Mouse (Mus musculus) activated CD4-positive, CD25-positive, alpha-beta regulatory T cell (primary cell): ENCODE data around the gene Olfr1383. TPM values are rescaled to one million over a fixed set of nuclear protein-coding genes. Genes with fewer than 3 reads are reported as not detected.

Experiments used
- polyA plus RNA-seq, 2 experiments: library from polyadenylated mRNA; unstranded; fragments of 100-300 nt; shearing (Covaris generic); gene quantifications; one replicate each; pipeline ENCODE4 v1.2.1; 2017

The Olfr1383 gene
- polyA plus RNA-seq = not detected

GRCm38 (mm10) chr11:49519348-49519747 is at the start of gene Olfr1383:
TSS of gene Olfr1383 (plus strand) at chr11:49519648.

GRCm38 (mm10) chr11:49488770-49489169 is 30.7 kb upstream of the Olfr1383 start, which contains the start of gene Olfr1385:
TSS of gene Olfr1385 (plus strand) at chr11:49489070.

GRCm38 (mm10) chr11:49527947-49528346 is 8.5 kb downstream of the Olfr1383 start, which contains the start of gene Olfr1382:
TSS of gene Olfr1382 (plus strand) at chr11:49528247.

GRCm38 (mm10) chr11:49543149-49543548 is 23.7 kb downstream of the Olfr1383 start, which contains the start of gene Olfr1381:
TSS of gene Olfr1381 (plus strand) at chr11:49543449.

GRCm38 (mm10) chr11:49556578-49556977 is 37.1 kb downstream of the Olfr1383 start, which contains the start of gene Olfr1380:
TSS of gene Olfr1380 (plus strand) at chr11:49556878.

Other genes starting within 250 kb of the Olfr1383 start
- gene Olfr1393, start 241.3 kb upstream of the Olfr1383 start, polyA plus RNA-seq = not detected
- under 1 TPM in 1 of 2 experiments, not detected in 1; 0.05 TPM for gene Olfr1392, start 234.4 kb upstream of the Olfr1383 start, polyA plus RNA-seq
- gene Olfr10, start 214.9 kb upstream of the Olfr1383 start, polyA plus RNA-seq = not detected
- not detected for gene Olfr1391, start 196.9 kb upstream of the Olfr1383 start, polyA plus RNA-seq
- not detected for gene Olfr1390, start 184.5 kb upstream of the Olfr1383 start, polyA plus RNA-seq
- gene Olfr1389, start 96.6 kb upstream of the Olfr1383 start, polyA plus RNA-seq = not detected
- gene Olfr1388, start 83.0 kb upstream of the Olfr1383 start, polyA plus RNA-seq = under 1 TPM in 1 of 2 experiments, not detected in 1; 0.06 TPM
- not detected for gene Olfr1387, start 64.3 kb upstream of the Olfr1383 start, polyA plus RNA-seq
- not detected for gene Olfr1386, start 54.6 kb upstream of the Olfr1383 start, polyA plus RNA-seq
- under 1 TPM; 0.04 to 0.22 TPM for gene Olfr1385, start 30.6 kb upstream of the Olfr1383 start, polyA plus RNA-seq
- not detected for gene Olfr1384, start 12.9 kb upstream of the Olfr1383 start, polyA plus RNA-seq
- gene Olfr1382, start 8.6 kb downstream of the Olfr1383 start, polyA plus RNA-seq = under 1 TPM in 1 of 2 experiments, not detected in 1; 0.07 TPM
- not detected for gene Olfr1381, start 23.8 kb downstream of the Olfr1383 start, polyA plus RNA-seq
- not detected for gene Olfr1380, start 37.2 kb downstream of the Olfr1383 start, polyA plus RNA-seq
- not detected for gene Flt4, start 89.6 kb downstream of the Olfr1383 start, polyA plus RNA-seq
- gene Scgb3a1, start 144.0 kb downstream of the Olfr1383 start, polyA plus RNA-seq = under 1 TPM in 1 of 2 experiments, not detected in 1; 0.37 TPM
- 10 to 100 TPM; 80.1 to 90.6 TPM for gene Cnot6, start 193.1 kb downstream of the Olfr1383 start, polyA plus RNA-seq